Mouse (Mus musculus) heart, embryonic 15.5 days (tissue): ENCODE measurements around the gene Pkd1l2. TPM values are rescaled to one million over a fixed set of nuclear protein-coding genes. Genes with fewer than 3 reads are reported as not detected.

Experiments used
- ATAC-seq: fragments of 200-750 bp; cut with Nextera tagmentation; replicated peaks from 2 replicates; pipeline ENCODE4 v1.8.0; 2017; ENCODE audit warnings: low read depth, moderate TSS enrichment; ENCODE audit not compliant: insufficient number of reproducible peaks, insufficient read depth, low FRiP score
- H3K27ac ChIP-seq: fragments of 300-500 bp; sonication (generic); 2 replicates; pipeline ENCODE4 v1.5.1; 2015; ENCODE audit warnings: mild to moderate bottlenecking, inconsistent platforms
- H3K27me3 ChIP-seq: fragments of 300-500 bp; sonication (generic); 2 replicates; pipeline ENCODE4 v1.6.1; 2015; ENCODE audit warnings: inconsistent platforms
- H3K36me3 ChIP-seq: fragments of 300-500 bp; sonication (generic); 2 replicates; pipeline ENCODE4 v1.6.1; 2015; ENCODE audit warnings: mild to moderate bottlenecking, inconsistent platforms
- H3K4me1 ChIP-seq: fragments of 300-500 bp; sonication (generic); replicated peaks from 2 replicates; pipeline ENCODE4 v1.6.1; 2015; ENCODE audit warnings: inconsistent platforms
- H3K4me2 ChIP-seq: fragments of 300-500 bp; sonication (generic); 2 replicates; pipeline ENCODE4 v1.6.1; 2015; ENCODE audit warnings: inconsistent platforms, mild to moderate bottlenecking, moderate library complexity
- H3K4me3 ChIP-seq: fragments of 300-500 bp; sonication (generic); 2 replicates; pipeline ENCODE4 v1.5.1; 2015; ENCODE audit warnings: mild to moderate bottlenecking, inconsistent platforms
- H3K9ac ChIP-seq: fragments of 300-500 bp; sonication (generic); 2 replicates; pipeline ENCODE4 v1.6.1; 2015; ENCODE audit warnings: mild to moderate bottlenecking, inconsistent platforms
- H3K9me3 ChIP-seq: fragments of 300-500 bp; sonication (generic); replicated peaks from 2 replicates; pipeline ENCODE4 v1.6.1; 2016; ENCODE audit warnings: inconsistent platforms
- WGBS: fragments of 180-500 bp; shearing (Covaris S2); methylation state at CpG from one replicate; pipeline ENCODE4 v1.1.7; 2015; ENCODE audit warnings: mixed read lengths; 5-methylcytosine and 5-hydroxymethylcytosine counted together
- polyA plus RNA-seq: library from polyadenylated mRNA; unstranded; fragments of >200 nt; fragmentation: Nextera tagmentation; extraction: Ambion mirVana; gene quantifications from 2 replicates; pipeline ENCODE4 v1.2.1, GENCODE M21; 2015

Gene Pkd1l2
- polyA plus RNA-seq, 1 experiment from 2014 or later: 0.05 TPM

GRCm38 (mm10) chr8:116952428-116952827 lies 129.8 kb downstream of the Pkd1l2 start:
- no peak overlapping the region for H3K4me3 ChIP-seq
- 85% methylated on average over 8 of the region's 8 CpGs for WGBS
- no peak overlapping the region for H3K4me2 ChIP-seq
- H3K27ac ChIP-seq: no peak overlapping the region
- no peaks in the 10 kb centered on the region for H3K9me3 ChIP-seq
- peaks cover 28% of the 10 kb centered on the region for H3K36me3 ChIP-seq
- ATAC-seq: no peak
- peaks cover 24% of the 10 kb centered on the region for H3K4me1 ChIP-seq
- H3K9ac ChIP-seq: no peak overlapping the region
- no peaks in the 10 kb centered on the region for H3K27me3 ChIP-seq

- Histone ChIP-seq H3K4me3 (no peak overlapping the region), H3K4me2 (no peak overlapping the region), H3K4me1 (peaks cover 30% of the 10 kb centered on the region), H3K9me3 (no peaks in the 10 kb centered on the region), H3K27ac (peak overlapping the region; percentile 54; the same call in 1 of the 2 replicates), H3K36me3 (peaks cover 21% of the 10 kb centered on the region), H3K9ac (no peak overlapping the region), H3K27me3 (no peaks in the 10 kb centered on the region)
- WGBS: 88% methylated on average over 2 of the region's 2 CpGs
- no peak for ATAC-seq
Observed at GRCm38 (mm10) chr8:116951778-116952177, 130.5 kb downstream of the Pkd1l2 start.

DNA sequence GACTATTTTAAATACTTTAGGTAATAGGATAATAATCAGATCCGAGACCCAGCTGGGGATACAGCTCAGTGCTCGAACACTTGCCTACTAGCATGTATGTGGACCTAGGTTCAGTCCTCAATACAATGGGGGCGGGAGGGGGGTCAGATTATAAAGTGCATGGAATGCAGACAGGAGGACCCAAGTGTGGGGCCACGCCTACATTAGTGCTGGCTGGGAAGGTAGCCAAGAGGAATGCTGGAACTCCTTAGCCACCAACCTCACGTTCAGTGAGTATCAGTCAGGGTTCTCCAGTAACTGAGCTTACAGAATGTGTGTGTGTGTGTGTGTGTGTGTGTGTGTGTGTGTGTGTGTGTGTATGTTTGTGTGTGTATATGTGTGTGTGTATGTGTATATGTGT lies 130.9 kb downstream of the Pkd1l2 start:
- H3K9me3 ChIP-seq: no peaks in the 10 kb centered on the region
- WGBS: 37% methylated on average over 5 of the region's 5 CpGs
- no peak overlapping the region for H3K4me2 ChIP-seq
- no peak overlapping the region for H3K9ac ChIP-seq
- peaks cover 17% of the 10 kb centered on the region for H3K36me3 ChIP-seq
- ATAC-seq: peak; percentile 65; the same call in 1 of the 2 replicates
- peak overlapping the region; percentile 54 for H3K27ac ChIP-seq
- H3K4me1 ChIP-seq: peaks cover 34% of the 10 kb centered on the region
- no peaks in the 10 kb centered on the region for H3K27me3 ChIP-seq
- H3K4me3 ChIP-seq: no peak overlapping the region

- WGBS: 58% methylated on average over 7 of the region's 7 CpGs
- Histone ChIP-seq H3K4me1 (peaks cover 64% of the 10 kb centered on the region), H3K4me3 (no peak overlapping the region), H3K9ac (peak overlapping the region; percentile 11; the same call in 1 of the 2 replicates), H3K36me3 (no peaks in the 10 kb centered on the region), H3K4me2 (peak overlapping the region; percentile 3; the same call in 1 of the 2 replicates), H3K9me3 (no peaks in the 10 kb centered on the region), H3K27ac (peak overlapping the region; percentile 89), H3K27me3 (no peaks in the 10 kb centered on the region)
- no peak for ATAC-seq
Observed at GRCm38 (mm10) chr8:116947589-116947988, 134.7 kb downstream of the Pkd1l2 start.

DNA sequence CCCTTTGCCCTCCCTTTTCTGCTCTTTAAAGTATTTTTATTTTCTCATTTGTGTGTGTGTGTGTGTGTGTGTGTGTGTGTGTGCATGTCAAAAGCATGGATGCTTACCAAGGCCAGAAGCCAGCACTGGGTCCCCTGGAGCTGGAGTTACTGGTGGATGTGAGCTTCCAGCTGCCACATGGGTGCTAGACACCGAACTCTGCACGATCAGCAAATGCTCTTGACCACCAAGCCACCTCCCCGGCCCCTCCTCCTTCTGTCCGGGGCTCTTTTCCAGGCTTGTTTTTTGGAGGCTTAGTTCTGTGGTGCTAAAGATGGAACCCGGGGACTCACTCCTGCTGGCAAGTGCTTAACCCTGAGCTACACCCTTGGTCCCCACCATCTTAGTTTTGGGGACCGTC lies 135.4 kb downstream of the Pkd1l2 start:
- ATAC-seq: no peak
- Histone ChIP-seq H3K9ac (peak overlapping the region; percentile 39; the same call in 1 of the 2 replicates), H3K4me1 (peaks cover 61% of the 10 kb centered on the region)

GRCm38 (mm10) chr8:116946268-116946838 lies 135.9 kb downstream of the Pkd1l2 start:
- 24% methylated on average over 21 of the region's 21 CpGs for WGBS
- Histone ChIP-seq H3K9ac (peak overlapping the region; percentile 39), H3K36me3 (no peaks in the 10 kb centered on the region), H3K4me1 (peaks cover 58% of the 10 kb centered on the region), H3K27ac (peak overlapping the region; percentile 89), H3K27me3 (no peaks in the 10 kb centered on the region), H3K4me3 (peak overlapping the region; percentile 38), H3K9me3 (no peaks in the 10 kb centered on the region), H3K4me2 (peak overlapping the region; percentile 86)
- ATAC-seq: peak; percentile 56

More for the DNA sequence above, 135.4 kb downstream of the Pkd1l2 start:
- Histone ChIP-seq H3K4me3 (peak overlapping the region; percentile 38), H3K4me2 (peak overlapping the region; percentile 86), H3K36me3 (no peaks in the 10 kb centered on the region), H3K27me3 (no peaks in the 10 kb centered on the region), H3K9me3 (no peaks in the 10 kb centered on the region), H3K27ac (peak overlapping the region; percentile 89)
- WGBS: 55% methylated on average over 6 of the region's 6 CpGs

Other genes starting within 250 kb of the Pkd1l2 start
- 98.4 and 142 TPM in 2 replicates for gene Cmc2, start 161.0 kb downstream of the Pkd1l2 start, polyA plus RNA-seq
- gene Cenpn, start 160.7 kb downstream of the Pkd1l2 start, polyA plus RNA-seq: 22.9 and 26.5 TPM in 2 replicates
- 7.9 and 10.5 TPM in 2 replicates for gene Atmin, start 139.1 kb downstream of the Pkd1l2 start, polyA plus RNA-seq
- gene 1700030J22Rik, start 103.5 kb downstream of the Pkd1l2 start, polyA plus RNA-seq: 0.58 and 0.77 TPM in 2 replicates
- 66.1 and 78.2 TPM in 2 replicates for gene Gcsh, start 88.9 kb downstream of the Pkd1l2 start, polyA plus RNA-seq
- 0.16 TPM in 1 of 2 replicates, not detected in the other for gene Bco1, start 13.4 kb upstream of the Pkd1l2 start, polyA plus RNA-seq
- 1.1 TPM in 2 replicates for gene Gan, start 75.7 kb upstream of the Pkd1l2 start, polyA plus RNA-seq
- gene Cmip, start 174.6 kb upstream of the Pkd1l2 start, polyA plus RNA-seq: 9.4 and 16.3 TPM in 2 replicates